Mouse (Mus musculus) kidney, embryonic 15.5 days (tissue): ENCODE measurements around the gene Csf2ra. TPM values are rescaled to one million over a fixed set of nuclear protein-coding genes. Genes with fewer than 3 reads are reported as not detected.
"Not testable (repeated sequence)": the region's sequence is repeated elsewhere in the genome, so short reads cannot be mapped to it uniquely, and the experiment has no call there.

Experiments used
- ATAC-seq: fragments of 200-750 bp; cut with Nextera tagmentation; replicated peaks from 2 replicates; pipeline ENCODE4 v1.8.0; 2017; ENCODE audit warnings: moderate TSS enrichment; ENCODE audit not compliant: low FRiP score
- H3K27ac ChIP-seq: fragments of 300-500 bp; sonication (generic); 2 replicates; pipeline ENCODE4 v1.5.1; 2015; ENCODE audit warnings: mild to moderate bottlenecking, inconsistent platforms
- H3K27me3 ChIP-seq: fragments of 300-500 bp; sonication (generic); 2 replicates; pipeline ENCODE4 v1.6.1; 2015; ENCODE audit warnings: inconsistent platforms
- H3K36me3 ChIP-seq: fragments of 300-500 bp; sonication (generic); 2 replicates; pipeline ENCODE4 v1.6.1; 2015; ENCODE audit warnings: inconsistent platforms
- H3K4me1 ChIP-seq: fragments of 300-500 bp; sonication (generic); 2 replicates; pipeline ENCODE4 v1.6.1; 2015; ENCODE audit warnings: inconsistent platforms
- H3K4me2 ChIP-seq: fragments of 300-500 bp; sonication (generic); 2 replicates; pipeline ENCODE4 v1.6.1; 2015; ENCODE audit warnings: moderate library complexity, mild to moderate bottlenecking, inconsistent platforms
- H3K4me3 ChIP-seq: fragments of 300-500 bp; sonication (generic); replicated peaks from 2 replicates; pipeline ENCODE4 v1.5.1; 2015; ENCODE audit warnings: mild to moderate bottlenecking, inconsistent platforms
- H3K9ac ChIP-seq: fragments of 300-500 bp; sonication (generic); 2 replicates; pipeline ENCODE4 v1.6.1; 2015; ENCODE audit warnings: mild to moderate bottlenecking, inconsistent platforms
- H3K9me3 ChIP-seq: fragments of 300-500 bp; sonication (generic); replicated peaks from 2 replicates; pipeline ENCODE4 v1.6.1; 2016; ENCODE audit warnings: inconsistent platforms
- WGBS: fragments of 180-500 bp; shearing (Covaris S2); methylation state at CpG from one replicate; pipeline ENCODE4 v1.1.7; 2015; ENCODE audit warnings: mixed read lengths; 5-methylcytosine and 5-hydroxymethylcytosine counted together
- polyA plus RNA-seq: library from polyadenylated mRNA; unstranded; fragments of >200 nt; fragmentation: Nextera tagmentation; extraction: Ambion mirVana; gene quantifications from 2 replicates; pipeline ENCODE4 v1.2.1, GENCODE M21; 2015

Csf2ra gene
- polyA plus RNA-seq, 1 experiment from 2014 or later, result 46.5 TPM

DNA sequence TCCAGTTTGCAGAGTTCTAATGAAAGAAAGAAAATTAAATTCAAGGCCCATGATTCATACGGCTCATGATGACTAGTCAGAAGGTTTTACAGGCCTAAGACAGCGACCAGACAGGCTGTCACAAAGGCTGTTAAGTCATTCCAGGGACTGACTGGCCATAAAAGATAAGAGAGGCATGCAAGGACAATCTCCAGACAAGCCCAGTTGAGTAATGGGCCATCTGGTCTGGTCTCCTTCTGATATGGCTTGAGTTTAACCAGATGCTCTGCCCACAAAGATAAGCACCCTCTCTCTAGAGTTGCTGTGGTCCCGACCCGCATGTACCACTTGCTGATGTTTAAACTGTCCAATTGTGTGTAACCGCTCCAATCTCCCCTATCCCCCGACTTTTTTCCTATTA lies 20.7 kb downstream of the Csf2ra start:
- 72% methylated on average over 6 of the region's 6 CpGs for WGBS
- not testable (repeated sequence) for H3K9ac ChIP-seq, H3K27me3 ChIP-seq

DNA sequence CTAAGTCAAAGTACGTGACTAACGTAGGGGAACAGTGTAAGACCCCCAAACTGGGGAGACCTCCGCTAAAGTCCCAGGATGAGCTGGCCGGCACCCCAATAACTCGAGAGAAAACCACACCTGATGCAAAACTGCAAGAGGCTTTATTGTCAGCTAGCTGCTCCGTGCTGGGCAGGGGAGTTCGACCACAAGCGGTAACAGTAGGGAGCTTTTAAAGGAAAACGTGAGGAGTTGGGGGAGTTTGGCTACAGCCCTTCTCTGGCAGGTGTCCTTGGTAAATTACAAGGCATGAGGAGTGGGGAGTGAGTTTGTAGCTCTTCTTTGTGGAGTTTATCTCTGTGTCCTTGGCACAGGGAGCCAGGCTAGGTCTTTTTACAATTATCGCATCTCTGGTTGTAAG lies 28.4 kb downstream of the Csf2ra start:
- no peak for ATAC-seq
- Histone ChIP-seq H3K4me1 (no peaks in the 10 kb centered on the region), H3K27me3 (no peaks in the 10 kb centered on the region), H3K27ac (no peak overlapping the region), H3K36me3 (no peaks in the 10 kb centered on the region), H3K4me3 (no peak overlapping the region), H3K4me2 (no peak overlapping the region), H3K9me3 (no peaks in the 10 kb centered on the region), H3K9ac (no peak overlapping the region)
- WGBS, result 19% methylated on average over 10 of the region's 10 CpGs

More for the DNA sequence above, 20.7 kb downstream of the Csf2ra start:
- not testable (repeated sequence) for ATAC-seq, H3K4me1 ChIP-seq, H3K36me3 ChIP-seq, H3K27ac ChIP-seq, H3K9me3 ChIP-seq, H3K4me2 ChIP-seq, H3K4me3 ChIP-seq

DNA sequence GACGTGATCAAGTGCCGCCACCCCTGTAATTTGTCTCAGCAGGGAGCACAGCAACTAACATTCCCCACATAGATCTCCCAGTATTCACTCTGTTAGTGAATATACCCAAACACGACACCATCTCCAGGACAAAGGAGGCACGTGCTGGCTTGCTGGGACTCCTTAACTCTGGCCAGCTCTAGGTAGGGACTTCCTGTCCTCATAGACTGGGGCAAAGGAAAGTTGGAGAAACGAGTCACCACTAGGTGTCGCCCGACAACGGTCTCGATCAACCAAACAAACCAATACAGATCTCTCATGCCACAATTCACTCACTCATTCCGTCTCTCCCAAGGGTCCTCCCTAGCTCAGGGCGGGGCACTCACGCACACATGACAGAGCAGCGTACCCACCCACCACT lies 28.9 kb downstream of the Csf2ra start:
- Histone ChIP-seq H3K4me3 (no peak overlapping the region), H3K9me3 (no peaks in the 10 kb centered on the region), H3K4me1 (no peaks in the 10 kb centered on the region), H3K27me3 (no peaks in the 10 kb centered on the region), H3K9ac (no peak overlapping the region), H3K4me2 (no peak overlapping the region), H3K36me3 (no peaks in the 10 kb centered on the region), H3K27ac (no peak overlapping the region)
- 15% methylated on average over 13 of the region's 13 CpGs for WGBS
- no peak for ATAC-seq

DNA sequence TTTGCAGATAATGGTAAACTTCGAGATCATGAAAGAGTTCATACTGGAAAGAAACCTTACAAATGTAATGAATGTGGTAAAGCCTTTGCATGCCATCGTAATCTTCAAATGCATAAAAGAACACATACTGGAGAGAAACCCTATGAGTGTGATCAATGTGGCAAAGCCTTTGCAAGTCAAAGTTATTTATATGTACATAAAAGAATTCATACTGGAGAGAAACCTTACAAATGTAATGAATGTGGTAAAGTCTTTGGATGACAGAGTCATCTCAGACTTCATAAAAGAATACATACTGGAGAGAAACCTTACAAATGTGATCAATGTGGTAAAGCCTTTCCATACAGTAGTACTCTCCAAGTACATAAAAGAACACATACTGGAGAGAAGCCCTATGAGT lies 44.6 kb downstream of the Csf2ra start, which contains the start of gene Gm6020:
Gene Gm6020, plus strand, starts transcription at position 301 of the 400 bp plus-strand sequence.
- H3K9ac ChIP-seq, H3K4me3 ChIP-seq, H3K27ac ChIP-seq, ATAC-seq, H3K27me3 ChIP-seq, H3K36me3 ChIP-seq, H3K4me2 ChIP-seq, H3K4me1 ChIP-seq: not testable (repeated sequence)
- 82% methylated on average over 2 of the region's 2 CpGs for WGBS
- H3K9me3 ChIP-seq, result peaks cover 20% of the 10 kb centered on the region; the same call in 1 of the 2 replicates

DNA sequence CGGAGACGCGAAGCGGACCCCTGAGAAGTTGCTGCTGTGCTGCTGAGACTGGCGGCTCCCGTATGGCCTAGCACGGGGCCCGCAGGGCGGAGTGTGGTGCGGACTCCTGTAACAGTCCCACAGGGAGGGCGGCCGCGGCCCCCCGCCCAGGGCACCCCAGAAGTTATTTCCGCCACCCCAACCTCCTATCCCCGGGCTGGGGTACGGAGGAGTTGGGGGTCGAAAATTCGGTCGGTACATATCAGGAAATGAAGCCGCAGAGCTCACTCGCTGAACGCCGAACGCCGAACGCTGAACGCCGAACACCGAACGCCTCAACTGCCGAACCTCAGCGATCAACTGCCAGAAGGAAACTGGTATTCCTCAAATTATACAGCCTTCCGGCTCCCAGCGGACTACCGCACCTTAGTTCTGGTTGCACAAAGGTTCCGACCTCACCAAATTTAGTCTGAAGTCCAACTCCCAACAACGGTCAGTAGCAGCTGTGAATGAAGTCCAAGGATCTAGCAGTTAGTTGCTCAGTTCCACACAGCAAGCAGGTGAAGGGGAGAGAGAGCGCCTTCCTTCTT lies 52.4 kb downstream of the Csf2ra start, which contains the start of gene Gm7102:
Gene Gm7102, minus strand, starts transcription at position 554 of the 569 bp plus-strand sequence.
- Histone ChIP-seq H3K36me3 (no peaks in the 10 kb centered on the region), H3K4me1 (no peaks in the 10 kb centered on the region), H3K4me3 (peak within 1 kb of the TSS; percentile 46), H3K4me2 (peak within 1 kb of the TSS; percentile 65), H3K9me3 (0 out of 2 replicates have a peak, but pooled peaks cover 2% of the 10 kb centered on the region), H3K27ac (no peak within 1 kb of the TSS), H3K9ac (0 out of 2 replicates have a peak within 1 kb of the TSS, but pooled peaks have one; percentile 36), H3K27me3 (no peaks in the 10 kb centered on the region)
- WGBS, result 26% methylated on average over 39 of the region's 39 CpGs
- ATAC-seq, result no peak; the same call in 1 of the 2 replicates

Other genes with a start within 250 kb of the Csf2ra start
- gene Zfp950, start 87.6 kb downstream of the Csf2ra start, polyA plus RNA-seq, result 37.4 and 44.4 TPM in 2 replicates
- 0.15 and 0.17 TPM in 2 replicates for gene Gm7102, start 52.1 kb downstream of the Csf2ra start, polyA plus RNA-seq
- gene Gm6020, start 44.5 kb downstream of the Csf2ra start, polyA plus RNA-seq, result not detected in 2 replicates
- not detected in 2 replicates for gene Gm21060, start 68.6 kb upstream of the Csf2ra start, polyA plus RNA-seq